Mouse (Mus musculus) heart, embryonic 13.5 days (tissue): Measurements from ENCODE around the gene Sytl2. TPM values are rescaled to one million over a fixed set of nuclear protein-coding genes. Genes with fewer than 3 reads are reported as not detected.
A peak's percentile ranks its signal among the peaks of the same experiment; 100 is the strongest.

Experiments used
- ATAC-seq: fragments of 200-750 bp; cut with Nextera tagmentation; 2 replicates; pipeline ENCODE4 v1.8.0; 2017; ENCODE audit warnings: moderate TSS enrichment; ENCODE audit not compliant: insufficient number of reproducible peaks, low FRiP score, low TSS enrichment; ENCODE audit errors: extremely low read depth
- H3K27ac ChIP-seq: fragments of 300-500 bp; sonication (generic); replicated peaks from 2 replicates; pipeline ENCODE4 v1.5.1; 2015; ENCODE audit warnings: moderate library complexity, mild to moderate bottlenecking, inconsistent platforms
- H3K27me3 ChIP-seq: fragments of 300-500 bp; sonication (generic); replicated peaks from 2 replicates; pipeline ENCODE4 v1.6.1; 2015; ENCODE audit warnings: mild to moderate bottlenecking, inconsistent platforms
- H3K36me3 ChIP-seq: fragments of 300-500 bp; sonication (generic); 2 replicates; pipeline ENCODE4 v1.6.1; 2015; ENCODE audit warnings: mild to moderate bottlenecking, inconsistent platforms
- H3K4me1 ChIP-seq: fragments of 300-500 bp; sonication (generic); 2 replicates; pipeline ENCODE4 v1.6.1; 2015; ENCODE audit warnings: inconsistent platforms
- H3K4me2 ChIP-seq: fragments of 300-500 bp; sonication (generic); 2 replicates; pipeline ENCODE4 v1.6.1; 2015; ENCODE audit warnings: inconsistent platforms, mild to moderate bottlenecking, moderate library complexity
- H3K4me3 ChIP-seq: fragments of 300-500 bp; sonication (generic); 2 replicates; pipeline ENCODE4 v1.5.1; 2015; ENCODE audit warnings: moderate library complexity, mild to moderate bottlenecking, inconsistent platforms
- H3K9ac ChIP-seq: fragments of 300-500 bp; sonication (generic); 2 replicates; pipeline ENCODE4 v1.6.1; 2015; ENCODE audit warnings: inconsistent platforms, mild to moderate bottlenecking, moderate library complexity
- H3K9me3 ChIP-seq: fragments of 300-500 bp; sonication (generic); 2 replicates; pipeline ENCODE4 v1.6.1; 2016; ENCODE audit warnings: inconsistent platforms
- WGBS: fragments of 180-500 bp; shearing (Covaris S2); methylation state at CpG from one replicate; pipeline ENCODE4 v1.1.7; 2015; ENCODE audit warnings: mixed read lengths; 5-methylcytosine and 5-hydroxymethylcytosine counted together
- polyA plus RNA-seq: library from polyadenylated mRNA; unstranded; fragments of >200 nt; fragmentation: Nextera tagmentation; extraction: Ambion mirVana; gene quantifications from 2 replicates; pipeline ENCODE4 v1.2.1, GENCODE M21; 2015

Sytl2 gene
- polyA plus RNA-seq, 1 experiment from 2014 or later = 7.8 TPM

GRCm38 (mm10) chr7:90386885-90387459, 84.9 kb downstream of the Sytl2 start:
- Histone ChIP-seq H3K4me2 (peak overlapping the region; percentile 55), H3K4me3 (peak overlapping the region; percentile 26), H3K36me3 (no peaks in the 10 kb centered on the region), H3K9me3 (no peaks in the 10 kb centered on the region), H3K9ac (0 out of 2 replicates have a peak overlapping the region, but pooled peaks have one; percentile 19), H3K27me3 (no peaks in the 10 kb centered on the region), H3K4me1 (peaks cover 43% of the 10 kb centered on the region), H3K27ac (peak overlapping the region; percentile 75)
- 10% methylated on average over 8 of the region's 8 CpGs for WGBS
- no peak for ATAC-seq

- peak overlapping the region; percentile 56 for H3K27ac ChIP-seq
- no peak overlapping the region for H3K9ac ChIP-seq
- ATAC-seq = no peak
- no peaks in the 10 kb centered on the region for H3K27me3 ChIP-seq
- no peak overlapping the region for H3K4me2 ChIP-seq
- H3K36me3 ChIP-seq = no peaks in the 10 kb centered on the region
- H3K4me3 ChIP-seq = no peak overlapping the region
- WGBS = 30% methylated on average over 3 of the region's 3 CpGs
- no peaks in the 10 kb centered on the region for H3K9me3 ChIP-seq
- H3K4me1 ChIP-seq = peaks cover 32% of the 10 kb centered on the region
Observed at GRCm38 (mm10) chr7:90389765-90390164, 87.7 kb downstream of the Sytl2 start.

- H3K4me2 ChIP-seq = no peak overlapping the region
- no peaks in the 10 kb centered on the region for H3K9me3 ChIP-seq
- 21% methylated on average over 4 of the region's 4 CpGs for WGBS
- H3K36me3 ChIP-seq = no peaks in the 10 kb centered on the region
- H3K9ac ChIP-seq = no peak overlapping the region
- no peak overlapping the region for H3K4me3 ChIP-seq
- ATAC-seq = no peak
- H3K27ac ChIP-seq = 0 out of 2 replicates have a peak overlapping the region, but pooled peaks have one; percentile 39
- H3K4me1 ChIP-seq = peaks cover 20% of the 10 kb centered on the region
- no peaks in the 10 kb centered on the region for H3K27me3 ChIP-seq
Observed at GRCm38 (mm10) chr7:90395073-90395472, 93.0 kb downstream of the Sytl2 start.

DNA sequence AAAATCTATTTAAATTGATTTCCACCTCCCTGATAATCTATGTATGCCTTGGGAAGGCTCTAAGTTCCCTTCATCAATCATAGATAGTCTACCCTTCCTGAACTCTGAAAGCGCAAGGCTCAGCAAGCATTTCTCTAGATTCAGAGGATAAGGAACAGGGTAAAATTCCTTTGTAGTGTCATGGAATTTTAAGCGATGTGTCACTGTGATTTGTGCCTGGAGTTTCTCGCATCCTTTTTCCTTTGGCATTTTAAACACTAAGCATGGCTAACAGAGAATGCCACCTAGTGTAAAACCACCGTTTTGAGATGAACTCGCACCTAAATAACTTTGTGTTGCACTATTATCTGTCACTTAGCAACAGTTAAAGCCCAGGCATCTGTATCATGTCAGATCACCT, 93.9 kb downstream of the Sytl2 start:
- H3K4me1 ChIP-seq = peaks cover 20% of the 10 kb centered on the region
- H3K4me2 ChIP-seq = peak overlapping the region; percentile 36; the same call in 1 of the 2 replicates
- ATAC-seq = no peak
- 39% methylated on average over 5 of the region's 5 CpGs for WGBS
- peak overlapping the region; percentile 2; the same call in 1 of the 2 replicates for H3K27ac ChIP-seq
- no peaks in the 10 kb centered on the region for H3K27me3 ChIP-seq
- H3K9ac ChIP-seq = no peak overlapping the region
- no peaks in the 10 kb centered on the region for H3K36me3 ChIP-seq
- H3K9me3 ChIP-seq = no peaks in the 10 kb centered on the region
- H3K4me3 ChIP-seq = no peak overlapping the region

GRCm38 (mm10) chr7:90409934-90410333, 107.9 kb downstream of the Sytl2 start:
- Histone ChIP-seq H3K4me3 (no peak overlapping the region), H3K27me3 (no peaks in the 10 kb centered on the region), H3K27ac (no peak overlapping the region), H3K9ac (no peak overlapping the region), H3K36me3 (peaks cover 7% of the 10 kb centered on the region), H3K9me3 (no peaks in the 10 kb centered on the region), H3K4me2 (no peak overlapping the region), H3K4me1 (no peaks in the 10 kb centered on the region)
- no peak for ATAC-seq
- WGBS = 43% methylated on average over 3 of the region's 3 CpGs

- H3K27me3 ChIP-seq = no peaks in the 10 kb centered on the region
- WGBS = 13% methylated on average over 29 of the region's 29 CpGs
- peak within 1 kb of the TSS; percentile 50 for H3K4me3 ChIP-seq
- peak; percentile 99 for ATAC-seq
- no peaks in the 10 kb centered on the region for H3K9me3 ChIP-seq
- peak within 1 kb of the TSS; percentile 76 for H3K4me2 ChIP-seq
- H3K4me1 ChIP-seq = peaks cover 8% of the 10 kb centered on the region
- no peaks in the 10 kb centered on the region for H3K36me3 ChIP-seq
- no peak within 1 kb of the TSS for H3K27ac ChIP-seq
- H3K9ac ChIP-seq = peak within 1 kb of the TSS; percentile 75
Observed at GRCm38 (mm10) chr7:90426020-90427001, 124.3 kb downstream of the Sytl2 start, which contains the start of gene Ccdc89. TSS of gene Ccdc89 (plus strand) at chr7:90426577.

GRCm38 (mm10) chr7:90427006-90427405, 125.0 kb downstream of the Sytl2 start:
- Histone ChIP-seq H3K4me1 (peaks cover 8% of the 10 kb centered on the region), H3K4me3 (peak overlapping the region; percentile 50), H3K9ac (peak overlapping the region; percentile 74), H3K9me3 (no peaks in the 10 kb centered on the region), H3K36me3 (no peaks in the 10 kb centered on the region), H3K27me3 (no peaks in the 10 kb centered on the region), H3K4me2 (peak overlapping the region; percentile 76), H3K27ac (no peak overlapping the region)
- WGBS = 42% methylated on average over 9 of the region's 9 CpGs
- ATAC-seq = no peak

- no peak overlapping the region for H3K9ac ChIP-seq
- H3K27ac ChIP-seq = no peak overlapping the region
- no peak overlapping the region for H3K4me2 ChIP-seq
- no peaks in the 10 kb centered on the region for H3K36me3 ChIP-seq
- H3K4me3 ChIP-seq = no peak overlapping the region
- ATAC-seq = no peak
- H3K9me3 ChIP-seq = no peaks in the 10 kb centered on the region
- peaks cover under 1% of the 10 kb centered on the region; the same call in 1 of the 2 replicates for H3K4me1 ChIP-seq
- no peaks in the 10 kb centered on the region for H3K27me3 ChIP-seq
Observed at GRCm38 (mm10) chr7:90432221-90432620, 130.2 kb downstream of the Sytl2 start.

- Histone ChIP-seq H3K36me3 (no peaks in the 10 kb centered on the region), H3K27ac (no peak overlapping the region), H3K9ac (no peak overlapping the region), H3K27me3 (no peaks in the 10 kb centered on the region), H3K9me3 (no peaks in the 10 kb centered on the region), H3K4me1 (no peaks in the 10 kb centered on the region), H3K4me3 (no peak overlapping the region), H3K4me2 (no peak overlapping the region)
- ATAC-seq = no peak
- WGBS = 78% methylated on average over 4 of the region's 4 CpGs
Observed at GRCm38 (mm10) chr7:90440044-90440443, 138.0 kb downstream of the Sytl2 start.

DNA sequence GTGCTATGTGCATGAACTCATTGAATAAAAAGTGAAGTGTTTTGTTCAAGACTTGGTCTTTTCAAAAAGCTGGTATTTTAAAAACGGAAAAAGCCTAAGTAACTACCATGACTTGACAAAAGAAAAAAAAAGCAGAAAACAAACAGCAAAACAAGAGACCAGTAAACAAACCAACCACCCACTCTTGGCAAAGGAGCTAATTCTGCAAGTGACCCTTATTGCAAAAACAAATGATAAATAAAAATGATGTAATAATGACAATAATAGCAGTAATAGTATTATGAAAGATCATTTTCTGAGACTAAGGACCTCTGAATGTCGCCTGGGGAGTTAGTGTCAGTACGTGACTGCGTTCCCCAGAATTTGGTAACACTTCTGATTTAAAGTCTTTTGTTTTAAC, 140.0 kb downstream of the Sytl2 start:
- Histone ChIP-seq H3K9me3 (no peaks in the 10 kb centered on the region), H3K4me3 (peak overlapping the region; percentile 100), H3K27ac (peak overlapping the region; percentile 99; the same call in 1 of the 2 replicates), H3K9ac (peak overlapping the region; percentile 100), H3K4me1 (peaks cover 7% of the 10 kb centered on the region), H3K27me3 (no peaks in the 10 kb centered on the region), H3K4me2 (peak overlapping the region; percentile 79), H3K36me3 (peaks cover 1% of the 10 kb centered on the region; the same call in 1 of the 2 replicates)
- WGBS = 10% methylated on average over 4 of the region's 4 CpGs
- no peak for ATAC-seq

DNA sequence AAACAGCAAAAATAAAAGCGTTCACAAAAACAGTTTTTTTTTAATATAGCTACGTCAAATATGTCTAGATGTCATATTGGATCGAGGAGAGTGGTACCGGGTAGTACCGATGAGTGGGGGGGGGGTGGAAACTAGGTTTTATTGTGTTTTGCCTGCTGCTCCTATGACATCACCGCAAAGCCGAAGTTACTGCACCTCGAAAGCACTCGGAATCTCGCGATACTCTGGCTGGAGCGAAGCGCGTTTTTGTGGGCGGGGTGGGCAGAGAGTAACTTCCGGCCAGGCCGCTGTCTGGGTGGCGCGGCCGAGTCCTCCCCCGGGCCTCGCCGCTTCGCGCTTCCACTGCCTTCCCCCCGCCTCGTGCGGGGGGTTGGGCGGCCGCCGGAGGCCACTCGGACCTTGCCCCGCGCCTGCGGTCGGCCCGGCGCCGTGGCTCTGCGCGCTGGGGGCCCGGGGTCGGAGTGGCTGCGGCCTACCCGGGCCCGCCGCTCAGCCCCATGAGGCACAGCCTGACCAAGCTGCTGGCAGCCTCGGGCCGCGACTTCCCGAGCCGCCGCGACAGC, 140.5 kb downstream of the Sytl2 start, which contains the start of gene Crebzf:
Gene Crebzf, plus strand, starts transcription at position 212 of the 563 bp plus-strand sequence.
- Histone ChIP-seq H3K4me2 (peak within 1 kb of the TSS; percentile 79), H3K27ac (peak within 1 kb of the TSS; percentile 99), H3K9me3 (no peaks in the 10 kb centered on the region), H3K4me1 (peaks cover 12% of the 10 kb centered on the region), H3K27me3 (no peaks in the 10 kb centered on the region), H3K4me3 (peak within 1 kb of the TSS; percentile 100), H3K9ac (peak within 1 kb of the TSS; percentile 100), H3K36me3 (peaks cover 5% of the 10 kb centered on the region)
- ATAC-seq = peak; percentile 91
- under 1% methylated on average over 54 of the region's 54 CpGs for WGBS
